Mouse (Mus musculus) brain, embryonic 14.5 days (tissue): ENCODE measurements around the gene Il20rb.

Experiments
- CTCF ChIP-seq: fragments of 200-500 bp; IDR thresholded peaks from 2 replicates; pipeline ENCODE4 v1.5.1; 2012; ENCODE audit warnings: inconsistent platforms, mild to moderate bottlenecking, moderate library complexity, borderline replicate concordance; ENCODE audit not compliant: insufficient read depth, insufficient read length; ENCODE audit errors: extremely low read depth
- POLR2A ChIP-seq: fragments of 200-500 bp; IDR thresholded peaks from 2 replicates; pipeline ENCODE4 v1.6.1; 2012; ENCODE audit warnings: mild to moderate bottlenecking, inconsistent platforms, borderline replicate concordance; ENCODE audit not compliant: poor library complexity, insufficient read depth, insufficient read length, severe bottlenecking; ENCODE audit errors: extremely low read depth

DNA sequence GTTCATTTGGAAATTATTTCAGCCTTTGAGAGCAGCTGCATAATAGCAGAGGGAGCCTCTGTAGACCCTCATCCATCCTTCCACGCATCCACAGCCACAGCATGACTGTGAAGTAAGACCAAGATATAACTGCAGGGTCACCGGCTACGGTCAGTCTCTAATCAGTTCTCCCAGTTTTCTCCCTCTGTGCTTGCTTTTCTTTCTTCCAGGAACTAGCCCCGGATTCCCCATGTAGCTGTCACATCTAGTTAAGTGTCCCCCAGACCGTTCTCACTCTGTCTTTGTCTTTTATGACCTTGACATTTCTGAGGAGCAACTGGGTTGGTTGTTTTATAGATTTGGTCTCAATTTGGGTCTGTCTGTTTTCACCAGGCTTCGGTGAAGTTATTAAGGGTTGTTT, 5.0 kb downstream of the Il20rb start:
- TF ChIP-seq CTCF (no peak), POLR2A (no peak)
